Mouse (Mus musculus) kidney, postnatal 10 days (tissue): Measurements from ENCODE around the gene Utrn.

Experiments used
- DNase-seq: peaks from one replicate; pipeline ENCODE4 v3.0.0; 2021; ENCODE audit warnings: mixed read lengths

Utrn gene

GRCm38 (mm10) chr10:12832163-12832562 lies 37.0 kb downstream of the Utrn start:
- DNase-seq: no peak

- DNase-seq: peak; percentile 34
Observed at GRCm38 (mm10) chr10:12827778-12828177, 41.4 kb downstream of the Utrn start.

DNA sequence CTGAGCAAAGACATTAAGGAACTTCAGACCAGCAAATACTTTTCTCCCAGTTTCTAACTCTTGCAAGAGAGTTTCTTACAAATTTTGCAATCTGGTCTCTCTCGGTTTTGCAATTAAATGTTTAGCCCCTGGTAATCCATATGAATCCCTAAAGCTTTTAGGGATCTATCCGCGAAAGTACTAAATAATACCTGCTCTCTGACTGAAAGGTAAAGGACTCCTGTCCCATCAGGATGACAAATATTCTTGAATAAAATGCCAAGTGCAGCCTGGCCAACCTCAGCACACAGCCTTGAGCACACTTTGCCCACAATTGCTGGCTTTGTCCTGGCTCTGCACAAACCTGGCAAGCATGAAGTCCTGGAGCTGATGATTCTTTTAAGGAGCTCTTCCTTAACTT lies 41.9 kb downstream of the Utrn start:
- DNase-seq: no peak

DNA sequence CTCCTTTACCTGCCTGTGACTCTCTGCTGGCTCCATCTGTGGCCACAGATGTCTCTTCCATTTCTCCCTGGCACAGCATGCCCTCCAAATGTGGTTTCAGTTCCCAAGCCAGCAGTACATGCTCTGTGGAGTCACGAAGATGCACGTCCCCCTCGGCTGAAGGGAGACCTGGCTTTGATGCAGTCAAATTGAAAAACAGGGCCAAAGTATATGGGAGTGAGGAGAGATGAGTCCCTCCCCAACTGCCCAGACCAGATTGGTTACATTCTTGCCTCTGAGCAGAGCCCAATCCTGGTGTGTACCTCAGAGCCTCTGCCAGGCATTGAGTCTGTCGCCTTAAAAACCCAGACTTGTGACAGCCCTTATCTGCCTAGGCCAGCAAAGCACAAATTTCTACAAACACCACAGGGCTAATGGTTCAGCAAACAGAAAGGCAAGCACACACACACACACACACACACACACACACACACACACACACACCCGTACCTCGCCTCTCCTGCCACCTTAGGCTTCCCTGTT lies 42.3 kb downstream of the Utrn start:
- peak; percentile 40 for DNase-seq

DNA sequence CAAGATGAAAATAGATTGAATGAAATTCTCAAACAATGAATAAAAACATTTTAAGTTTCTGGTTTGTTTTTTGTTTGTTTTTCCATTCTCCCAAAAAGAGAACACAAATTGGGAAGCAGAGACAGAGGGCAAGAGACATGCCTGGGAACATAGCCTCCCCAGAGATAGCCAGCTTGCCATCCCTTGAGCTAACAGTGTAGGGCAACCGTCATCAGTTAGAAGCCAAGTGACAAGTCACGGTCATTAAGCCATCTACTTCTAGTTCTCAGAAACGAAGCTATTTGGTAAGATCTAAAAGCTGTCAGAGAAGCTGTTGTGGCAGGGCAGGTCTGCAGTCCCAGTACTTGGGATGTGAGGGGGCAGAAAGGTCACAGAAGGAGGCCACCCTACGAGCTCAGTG lies 44.8 kb downstream of the Utrn start:
- DNase-seq: no peak

- DNase-seq: peak; percentile 40
Observed at GRCm38 (mm10) chr10:12823437-12824219, 45.5 kb downstream of the Utrn start.

DNA sequence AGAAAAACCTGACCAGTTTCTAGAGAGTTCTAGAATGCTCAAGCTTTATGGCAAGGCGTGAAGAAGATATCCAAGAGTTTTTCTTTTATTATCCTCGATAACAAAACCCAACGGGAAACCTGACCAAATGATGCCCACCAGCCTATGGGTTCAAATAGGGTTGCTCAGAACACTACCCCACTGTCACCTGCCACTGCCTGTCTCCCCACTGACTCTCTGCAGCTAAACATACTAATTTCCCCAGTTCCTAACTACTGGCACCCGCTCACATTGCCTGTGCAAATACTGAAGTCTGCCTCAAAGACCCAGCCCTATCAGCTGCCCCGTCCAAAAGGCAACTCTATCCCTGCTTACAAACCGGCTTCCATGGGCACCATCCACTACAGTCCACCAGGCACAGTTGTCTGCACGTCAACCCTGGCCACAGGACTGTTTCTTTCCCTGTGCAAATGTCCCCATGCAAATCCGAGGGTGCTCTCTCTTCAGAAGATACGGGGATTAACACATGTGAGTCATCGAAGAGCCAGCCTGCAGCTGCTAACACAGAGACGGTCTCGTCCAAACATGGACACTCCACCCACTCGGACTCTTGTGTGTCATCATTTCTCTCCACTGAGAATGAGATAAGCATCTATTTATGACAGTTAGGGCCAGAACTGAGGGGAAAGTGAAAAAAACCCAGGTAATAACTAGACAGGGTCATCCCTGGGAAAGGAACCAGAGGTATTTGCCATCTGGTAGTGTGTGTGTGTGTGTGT lies 48.0 kb downstream of the Utrn start:
- no peak for DNase-seq

- peak; percentile 85 for DNase-seq
Observed at GRCm38 (mm10) chr10:12817409-12817808, 51.8 kb downstream of the Utrn start.

DNA sequence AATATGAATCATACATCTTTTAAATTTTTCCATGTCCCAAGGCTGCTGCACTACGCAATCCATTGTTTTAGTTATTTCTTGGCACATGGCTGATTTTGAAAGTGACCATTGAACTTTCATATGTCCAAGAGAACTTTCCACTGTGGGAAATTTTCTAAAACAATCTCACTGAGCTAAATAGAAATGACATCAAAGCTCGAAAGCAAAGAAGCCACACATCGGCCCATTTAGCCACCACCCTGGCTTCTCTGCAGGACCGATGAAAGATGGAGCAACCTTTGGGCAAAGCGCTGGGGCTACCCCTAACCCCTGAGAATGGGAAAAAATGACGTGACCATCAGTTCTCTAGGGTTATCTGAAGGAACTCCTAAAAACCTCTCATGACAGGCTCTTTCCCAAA lies 52.6 kb downstream of the Utrn start:
- DNase-seq: no peak

GRCm38 (mm10) chr10:12814411-12814810 lies 54.8 kb downstream of the Utrn start:
- DNase-seq: no peak

DNA sequence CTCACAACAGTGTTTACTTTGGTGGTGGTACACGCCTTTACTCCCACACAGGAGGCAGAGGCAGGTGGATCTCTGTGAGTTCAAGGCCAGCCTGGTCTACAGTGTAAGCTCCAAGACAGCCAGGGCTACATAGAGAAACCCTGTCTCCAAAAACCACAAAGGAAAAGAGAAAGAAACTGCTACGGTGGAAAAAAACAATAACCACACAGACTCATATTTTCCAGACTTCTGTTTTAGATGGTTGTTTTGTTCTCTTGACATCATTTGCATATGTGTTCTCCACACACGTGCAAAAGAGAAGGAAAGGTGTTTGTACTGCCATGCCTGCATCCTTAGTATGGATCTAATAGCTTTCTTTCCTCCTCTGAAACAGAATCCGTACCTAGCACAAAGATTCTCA lies 55.3 kb downstream of the Utrn start:
- no peak for DNase-seq

DNA sequence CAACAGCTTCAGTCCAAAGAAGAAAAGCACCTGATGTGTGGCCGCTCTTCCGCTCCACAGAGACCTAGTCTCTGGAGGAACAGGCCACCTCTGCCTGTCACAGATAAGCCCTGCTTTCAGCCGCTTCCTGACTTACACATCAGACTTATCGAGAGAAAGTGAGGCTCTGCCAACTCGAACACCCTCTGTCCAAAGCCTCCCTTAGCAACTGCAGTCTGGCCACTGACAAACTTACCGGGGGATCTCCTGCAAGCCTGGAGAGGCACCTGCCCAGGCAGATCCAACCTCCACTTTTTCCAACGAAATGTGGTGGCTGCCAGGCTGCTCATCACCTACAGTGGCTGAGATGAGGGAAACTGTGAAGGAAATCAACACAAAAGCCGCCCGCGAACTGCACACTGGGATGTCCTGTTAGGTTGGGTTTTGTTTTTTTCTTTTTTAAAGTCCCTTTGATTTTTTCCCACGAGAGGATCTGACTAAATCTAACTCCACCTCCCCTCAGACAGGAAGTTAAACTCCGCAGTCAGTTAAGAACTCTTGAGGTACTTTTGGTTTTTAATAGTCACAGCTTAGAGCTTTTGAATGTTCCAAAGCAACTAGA lies 55.9 kb downstream of the Utrn start:
- peak; percentile 57 for DNase-seq

DNA sequence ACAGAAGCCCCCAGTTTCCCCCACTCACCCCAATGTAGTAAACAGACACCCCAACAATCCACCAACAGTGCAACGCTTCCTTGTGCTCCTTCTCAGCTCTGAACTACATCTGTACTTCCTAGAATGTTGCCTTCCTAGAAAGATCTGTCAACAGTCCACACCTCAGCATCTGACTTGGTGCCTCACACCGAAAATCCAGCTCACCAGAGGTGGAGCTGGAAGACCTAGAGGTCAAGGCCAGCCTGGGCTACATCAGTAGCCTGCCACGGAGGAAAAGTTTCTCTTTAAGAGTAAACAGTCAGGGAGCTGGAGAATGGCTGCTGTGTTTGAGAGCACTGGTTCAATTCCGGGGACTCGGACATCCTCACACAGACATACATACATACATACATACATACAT lies 56.5 kb downstream of the Utrn start:
- DNase-seq: no peak

DNA sequence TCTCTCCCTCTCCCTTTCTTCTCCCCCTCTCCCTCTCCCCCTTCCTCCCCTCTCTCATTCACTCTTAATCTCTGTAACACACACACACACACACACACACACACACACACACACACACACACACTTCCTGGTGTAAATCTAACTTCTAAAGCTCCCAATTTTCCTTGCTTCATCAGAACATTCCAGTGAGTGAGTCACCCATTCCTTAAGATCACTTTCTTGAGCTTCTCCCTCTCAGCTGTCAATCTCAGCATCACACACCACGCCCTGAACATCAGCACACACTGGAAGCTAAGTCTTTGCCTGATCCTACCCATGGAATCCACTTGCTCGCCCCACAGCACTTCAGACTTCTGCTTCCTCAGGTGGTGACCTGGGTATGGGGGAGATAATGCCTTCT lies 58.3 kb downstream of the Utrn start:
- no peak for DNase-seq

DNA sequence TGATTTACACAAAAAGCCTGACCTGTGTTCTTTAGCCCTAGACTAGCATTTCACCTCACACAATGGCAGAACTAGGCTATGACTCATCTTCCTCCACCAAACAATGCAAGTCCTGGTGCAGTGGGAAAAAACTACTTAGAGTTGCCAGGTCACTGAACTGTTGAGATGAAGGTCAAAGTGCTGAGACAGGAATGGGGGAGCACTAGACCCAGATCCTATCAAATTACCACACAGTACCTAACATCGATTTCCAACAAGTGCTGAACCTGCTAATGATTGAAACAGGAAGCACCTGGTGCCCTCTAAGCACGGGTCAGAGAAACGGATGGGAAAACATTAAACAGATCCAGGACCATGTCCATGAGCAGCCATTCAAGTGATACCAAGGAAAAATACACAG lies 59.5 kb downstream of the Utrn start:
- peak; percentile 25 for DNase-seq

- DNase-seq: no peak
Observed at GRCm38 (mm10) chr10:12808467-12808866, 60.7 kb downstream of the Utrn start.

DNA sequence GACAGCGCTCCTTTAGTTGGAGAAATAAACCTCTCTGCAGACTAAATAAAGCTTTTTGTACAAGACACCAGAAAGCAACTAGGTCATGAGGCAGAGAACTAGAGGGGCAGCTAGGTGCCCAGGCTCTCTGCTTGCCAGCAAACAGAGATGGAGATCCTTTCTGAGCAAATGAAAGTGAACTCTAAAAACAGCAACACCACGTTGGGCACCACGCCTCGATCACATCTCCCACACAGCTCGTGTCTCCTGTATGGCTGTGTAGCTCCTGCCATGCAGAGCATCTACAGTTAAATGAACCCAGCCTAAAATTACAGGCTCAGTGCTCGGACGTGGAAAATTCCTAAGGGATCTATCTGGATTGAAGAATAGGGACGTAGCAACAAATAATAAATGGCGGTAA lies 61.5 kb downstream of the Utrn start:
- no peak for DNase-seq

- DNase-seq: no peak
Observed at GRCm38 (mm10) chr10:12805826-12806225, 63.3 kb downstream of the Utrn start.

GRCm38 (mm10) chr10:12803939-12804338 lies 65.2 kb downstream of the Utrn start:
- no peak for DNase-seq

- DNase-seq: no peak
Observed at GRCm38 (mm10) chr10:12799416-12799815, 69.7 kb downstream of the Utrn start.

DNA sequence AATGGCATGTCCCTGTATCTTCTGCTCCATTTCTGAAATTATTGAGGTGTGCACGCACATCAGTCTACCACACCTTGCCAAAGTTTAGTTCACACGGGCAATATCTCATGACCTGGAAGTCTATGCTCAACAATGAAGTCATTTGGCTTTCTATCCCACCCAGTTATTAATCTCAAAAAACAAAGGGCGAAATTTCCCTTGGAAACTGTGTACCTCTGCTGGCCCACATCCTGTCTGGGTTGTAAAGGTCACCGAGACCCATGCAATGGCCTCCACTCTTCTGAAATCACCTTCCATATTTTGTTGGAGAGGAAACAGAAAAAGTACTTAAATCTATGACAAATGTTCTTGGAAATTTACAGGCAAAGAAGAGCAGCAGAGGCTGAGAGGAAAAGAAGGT lies 70.9 kb downstream of the Utrn start:
- DNase-seq: peak; percentile 32

DNA sequence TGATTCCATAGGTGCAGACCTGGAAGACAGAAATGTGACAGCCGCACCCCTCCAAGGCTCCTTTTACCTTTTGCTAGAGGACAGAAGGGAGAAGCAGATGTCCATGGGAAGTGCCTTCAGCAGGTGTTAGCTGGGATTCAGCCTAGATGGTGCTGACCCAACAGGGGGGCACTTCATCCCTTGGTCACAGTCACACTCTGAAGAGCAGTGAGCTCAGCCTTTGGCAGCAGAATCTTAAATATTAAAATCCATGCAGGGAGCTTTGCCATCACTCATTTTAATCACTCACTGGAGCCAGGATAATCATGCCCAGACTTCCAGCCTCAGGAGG lies 72.7 kb downstream of the Utrn start:
- no peak for DNase-seq

- peak; percentile 13 for DNase-seq
Observed at GRCm38 (mm10) chr10:12795796-12796509, 73.2 kb downstream of the Utrn start.
